Mouse (Mus musculus): ENCODE measurements around the gene Dnah1. TPM values are rescaled to one million over a fixed set of nuclear protein-coding genes. Genes with fewer than 3 reads are reported as not detected.

Dnah1 gene
- polyA plus RNA-seq, 1 experiment from 2014 or later: 4.9 TPM

DNA sequence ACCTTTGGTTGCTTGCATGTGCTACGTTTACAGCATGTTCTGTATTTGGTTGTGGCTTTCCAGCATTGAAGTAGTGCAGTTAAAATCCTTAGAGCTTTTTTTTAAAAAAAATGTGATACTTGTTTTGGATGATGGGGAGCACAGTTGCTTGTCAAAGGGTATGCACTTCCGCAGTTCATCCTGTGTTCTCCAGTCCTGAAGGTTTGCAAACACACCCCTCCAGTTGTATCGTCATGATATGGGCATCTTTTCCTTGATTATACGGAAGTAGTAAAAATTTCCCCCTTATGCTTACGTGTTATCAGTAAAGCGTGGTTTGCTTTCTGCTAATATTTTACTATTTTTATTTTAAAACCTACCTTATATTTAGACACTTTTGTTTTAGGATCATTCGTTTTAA is 13.7 kb upstream of the Dnah1 start:
- Histone ChIP-seq H3K4me2 (ENCODE audit: low read depth, low read length) (peak overlapping the region; percentile 86), H3K27me3 (ENCODE audit: control insufficient read depth, insufficient read depth, low read length) (no peaks in the 10 kb centered on the region), H3K9me3 (replicated peaks; ENCODE audit: control insufficient read depth, low read length) (no peaks in the 10 kb centered on the region), H3K4me1 (ENCODE audit: control insufficient read depth, insufficient read depth, low read length) (peaks cover 5% of the 10 kb centered on the region), H3K36me3 (ENCODE audit: control insufficient read depth, insufficient read depth, low read length) (no peaks in the 10 kb centered on the region), H3K9ac (ENCODE audit: low read length) (peak overlapping the region; percentile 94), H3K4me3 (replicated peaks; ENCODE audit: low read length) (peak overlapping the region; percentile 92), H3K27ac (ENCODE audit: low read length) (peak overlapping the region; percentile 97; the same call in 1 of the 2 replicates)
- WGBS: 23% methylated on average over 7 of the region's 7 CpGs
- ATAC-seq (ENCODE audit: insufficient read depth, low FRiP score): no peak

DNA sequence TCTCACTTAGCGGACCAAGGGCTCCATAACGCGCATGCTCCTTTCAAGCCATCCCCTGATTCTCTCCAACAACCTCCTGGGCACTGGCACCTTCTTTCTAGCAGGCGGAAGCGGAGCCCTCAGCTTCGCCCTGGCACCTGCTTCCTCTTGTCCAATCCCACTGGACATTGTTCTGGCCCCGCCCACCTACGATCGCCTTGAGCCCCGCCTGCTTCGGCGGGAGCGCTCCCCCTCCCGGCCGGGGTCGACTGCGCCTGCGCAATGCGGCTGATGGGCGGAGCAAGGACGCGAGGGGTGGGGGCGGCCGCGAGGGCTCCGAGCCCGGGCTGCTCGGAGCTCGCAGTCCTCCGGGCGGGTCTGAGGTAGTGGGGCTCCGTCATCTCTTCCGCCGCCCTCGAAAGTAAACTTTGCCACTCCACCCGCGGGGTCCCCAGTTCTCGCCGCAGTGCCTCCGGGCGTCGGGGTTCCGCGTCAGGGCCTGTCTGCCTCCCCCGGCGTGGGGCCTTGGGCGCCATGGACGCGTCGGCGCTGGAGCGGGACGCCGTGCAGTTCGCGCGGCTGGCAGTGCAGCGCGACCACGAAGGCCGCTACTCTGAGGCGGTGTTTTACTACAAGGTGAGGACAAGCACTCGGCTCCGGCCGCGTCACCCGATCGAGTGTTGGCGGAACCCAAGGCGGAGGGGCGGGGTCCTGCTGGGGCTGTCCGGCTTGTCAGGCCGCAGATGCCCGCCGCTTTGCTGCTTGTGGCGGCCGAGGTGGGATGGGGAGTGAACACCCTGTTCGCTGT is 12.9 kb upstream of the Dnah1 start, which contains the start of gene Capn7:
TSS of gene Capn7 (plus strand) at position 270 of the 787 bp plus-strand sequence.
- Histone ChIP-seq H3K4me1 (ENCODE audit: control insufficient read depth, insufficient read depth, low read length) (peaks cover 5% of the 10 kb centered on the region), H3K4me3 (replicated peaks; ENCODE audit: low read length) (peak within 1 kb of the TSS; percentile 92), H3K27me3 (ENCODE audit: control insufficient read depth, insufficient read depth, low read length) (no peaks in the 10 kb centered on the region), H3K4me2 (ENCODE audit: low read depth, low read length) (peak within 1 kb of the TSS; percentile 86), H3K36me3 (ENCODE audit: control insufficient read depth, insufficient read depth, low read length) (no peaks in the 10 kb centered on the region), H3K9me3 (replicated peaks; ENCODE audit: control insufficient read depth, low read length) (no peaks in the 10 kb centered on the region), H3K9ac (ENCODE audit: low read length) (peak within 1 kb of the TSS; percentile 94), H3K27ac (ENCODE audit: low read length) (peak within 1 kb of the TSS; percentile 97)
- WGBS: under 1% methylated on average over 78 of the region's 78 CpGs
- peak; percentile 98 for ATAC-seq (ENCODE audit: insufficient read depth, low FRiP score)

DNA sequence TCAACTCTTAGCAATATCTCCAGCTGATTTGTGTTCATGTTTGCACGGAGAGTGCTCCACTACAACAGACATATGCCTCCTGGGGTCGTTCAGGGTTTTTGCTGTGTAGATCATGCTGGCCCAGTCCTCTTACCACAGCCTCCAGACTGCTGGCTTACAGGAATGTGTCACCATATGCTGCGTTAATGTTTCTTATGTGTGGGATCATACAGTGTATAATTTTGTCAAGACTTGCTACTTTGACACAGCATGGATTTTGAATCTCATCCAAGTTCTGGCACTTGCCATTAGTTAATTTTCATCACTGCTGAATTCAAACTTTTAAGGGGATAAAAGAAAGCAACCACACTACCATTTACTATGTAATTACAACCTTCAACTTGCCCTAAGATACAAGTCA is 12.1 kb upstream of the Dnah1 start:
- ATAC-seq (ENCODE audit: insufficient read depth, low FRiP score): no peak
- Histone ChIP-seq H3K9me3 (replicated peaks; ENCODE audit: control insufficient read depth, low read length) (no peaks in the 10 kb centered on the region), H3K9ac (ENCODE audit: low read length) (no peak overlapping the region), H3K4me2 (ENCODE audit: low read depth, low read length) (peak overlapping the region; percentile 53), H3K36me3 (ENCODE audit: control insufficient read depth, insufficient read depth, low read length) (no peaks in the 10 kb centered on the region), H3K4me1 (ENCODE audit: control insufficient read depth, insufficient read depth, low read length) (peaks cover 5% of the 10 kb centered on the region), H3K27ac (ENCODE audit: low read length) (no peak overlapping the region), H3K4me3 (replicated peaks; ENCODE audit: low read length) (peak overlapping the region; percentile 92), H3K27me3 (ENCODE audit: control insufficient read depth, insufficient read depth, low read length) (no peaks in the 10 kb centered on the region)
- WGBS: 49% methylated on average over 3 of the region's 3 CpGs

DNA sequence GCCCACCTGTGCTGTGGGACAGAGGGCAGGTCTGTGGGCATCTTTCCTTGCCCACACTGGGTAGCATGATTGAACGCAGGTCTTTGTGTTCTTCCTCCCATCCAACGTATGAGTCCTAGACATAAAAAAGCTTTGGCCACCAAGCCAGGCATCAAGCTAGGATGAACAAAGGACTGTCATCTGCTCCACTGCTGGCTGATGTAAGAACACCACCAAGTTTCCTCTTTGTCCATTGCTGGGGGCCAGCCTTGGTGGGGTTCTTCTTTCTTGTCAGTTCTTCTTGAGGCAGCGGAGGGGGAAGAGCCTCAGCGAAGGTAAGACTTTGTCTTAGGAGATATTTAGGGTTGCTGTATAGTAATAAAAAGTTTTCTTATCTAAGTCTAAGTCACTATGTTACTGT is 7.3 kb upstream of the Dnah1 start:
- H3K27ac ChIP-seq (ENCODE audit: low read length): no peak overlapping the region
- H3K4me2 ChIP-seq (ENCODE audit: low read depth, low read length): no peak overlapping the region
- 77% methylated on average over 4 of the region's 4 CpGs for WGBS
- H3K36me3 ChIP-seq (ENCODE audit: control insufficient read depth, insufficient read depth, low read length): no peaks in the 10 kb centered on the region
- H3K27me3 ChIP-seq (ENCODE audit: control insufficient read depth, insufficient read depth, low read length): no peaks in the 10 kb centered on the region
- no peaks in the 10 kb centered on the region for H3K9me3 ChIP-seq (replicated peaks; ENCODE audit: control insufficient read depth, low read length)
- H3K9ac ChIP-seq (ENCODE audit: low read length): no peak overlapping the region
- no peaks in the 10 kb centered on the region for H3K4me1 ChIP-seq (ENCODE audit: control insufficient read depth, insufficient read depth, low read length)
- H3K4me3 ChIP-seq (replicated peaks; ENCODE audit: low read length): no peak overlapping the region
- no peak for ATAC-seq (ENCODE audit: insufficient read depth, low FRiP score)

DNA sequence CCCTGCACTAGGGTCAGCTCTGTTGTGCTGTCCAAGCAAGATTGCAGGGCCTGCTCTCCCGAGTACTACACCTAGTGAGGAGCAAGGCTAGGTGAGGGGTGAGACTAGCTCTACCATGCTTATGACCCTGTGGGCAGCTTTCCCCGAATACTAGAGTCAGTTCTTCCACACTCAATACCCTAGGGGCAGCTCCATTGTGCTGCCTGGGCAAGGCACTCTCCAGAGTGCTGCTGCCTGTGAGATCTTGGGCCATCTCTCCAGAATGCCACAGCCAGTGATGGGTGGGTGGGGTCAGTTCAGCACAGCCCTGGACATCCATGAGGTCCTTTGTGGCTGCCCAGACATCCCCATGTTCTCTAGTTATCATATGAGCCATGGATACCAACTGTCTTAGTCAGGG is 6.0 kb upstream of the Dnah1 start:
- H3K4me2 ChIP-seq (ENCODE audit: low read depth, low read length): no peak overlapping the region
- no peak overlapping the region for H3K4me3 ChIP-seq (replicated peaks; ENCODE audit: low read length)
- H3K9me3 ChIP-seq (replicated peaks; ENCODE audit: control insufficient read depth, low read length): no peaks in the 10 kb centered on the region
- no peaks in the 10 kb centered on the region for H3K36me3 ChIP-seq (ENCODE audit: control insufficient read depth, insufficient read depth, low read length)
- no peak overlapping the region for H3K9ac ChIP-seq (ENCODE audit: low read length)
- no peaks in the 10 kb centered on the region for H3K27me3 ChIP-seq (ENCODE audit: control insufficient read depth, insufficient read depth, low read length)
- H3K4me1 ChIP-seq (ENCODE audit: control insufficient read depth, insufficient read depth, low read length): no peaks in the 10 kb centered on the region
- WGBS: 41% methylated on average over 2 of the region's 2 CpGs
- ATAC-seq (ENCODE audit: insufficient read depth, low FRiP score): no peak
- H3K27ac ChIP-seq (ENCODE audit: low read length): no peak overlapping the region

DNA sequence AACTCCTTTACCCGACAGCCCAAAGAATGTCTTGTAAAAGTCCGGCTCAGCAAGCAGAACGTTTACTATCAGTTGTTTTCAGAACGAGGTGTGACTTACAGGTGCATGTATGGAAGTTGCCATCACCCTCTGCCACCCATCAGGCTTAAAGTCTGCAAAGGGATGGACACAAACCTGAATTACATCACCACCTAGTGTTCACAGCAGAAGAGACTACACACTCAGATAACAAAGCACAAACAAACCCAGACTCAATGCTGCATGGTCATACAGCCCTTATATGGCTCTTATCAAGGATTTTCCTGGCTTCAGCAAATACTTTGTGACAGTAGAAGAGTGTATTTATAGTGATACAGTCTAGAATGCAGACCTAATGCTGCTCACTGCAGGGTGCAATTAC is 4.0 kb upstream of the Dnah1 start:
- 69% methylated on average over 4 of the region's 4 CpGs for WGBS
- H3K4me1 ChIP-seq (ENCODE audit: control insufficient read depth, insufficient read depth, low read length): peaks cover 4% of the 10 kb centered on the region; the same call in 1 of the 2 replicates
- no peak for ATAC-seq (ENCODE audit: insufficient read depth, low FRiP score)

DNA sequence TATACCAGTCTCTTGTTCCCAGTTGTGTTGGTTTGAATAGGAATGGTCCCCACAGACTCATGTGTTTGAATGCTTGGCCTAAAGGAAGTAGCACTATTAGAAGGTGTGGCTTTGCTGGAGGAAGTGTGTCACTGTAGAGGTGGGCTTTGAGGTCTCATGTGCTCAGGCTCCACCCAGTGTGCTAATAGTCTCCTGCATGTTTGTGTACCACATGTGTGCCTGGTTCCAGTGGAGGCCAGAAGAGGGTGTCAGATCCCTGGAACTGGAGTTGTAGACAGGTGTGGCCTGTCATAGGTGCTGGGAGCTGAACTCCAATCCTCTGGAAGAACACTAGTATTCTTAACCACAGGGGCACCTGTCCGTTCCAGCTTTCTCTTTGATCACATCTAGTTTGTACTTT is 3.5 kb upstream of the Dnah1 start:
- 86% methylated on average over 1 of the region's 1 CpGs for WGBS
- Histone ChIP-seq H3K4me2 (ENCODE audit: low read depth, low read length) (no peak overlapping the region), H3K9me3 (replicated peaks; ENCODE audit: control insufficient read depth, low read length) (no peaks in the 10 kb centered on the region), H3K4me3 (replicated peaks; ENCODE audit: low read length) (no peak overlapping the region), H3K27ac (ENCODE audit: low read length) (no peak overlapping the region), H3K9ac (ENCODE audit: low read length) (no peak overlapping the region), H3K36me3 (ENCODE audit: control insufficient read depth, insufficient read depth, low read length) (no peaks in the 10 kb centered on the region), H3K27me3 (ENCODE audit: control insufficient read depth, insufficient read depth, low read length) (no peaks in the 10 kb centered on the region), H3K4me1 (ENCODE audit: control insufficient read depth, insufficient read depth, low read length) (peaks cover 4% of the 10 kb centered on the region; the same call in 1 of the 2 replicates)
- ATAC-seq (ENCODE audit: insufficient read depth, low FRiP score): no peak

More for the DNA sequence above, 4.0 kb upstream of the Dnah1 start:
- Histone ChIP-seq H3K36me3 (ENCODE audit: control insufficient read depth, insufficient read depth, low read length) (no peaks in the 10 kb centered on the region), H3K27me3 (ENCODE audit: control insufficient read depth, insufficient read depth, low read length) (no peaks in the 10 kb centered on the region), H3K27ac (ENCODE audit: low read length) (no peak overlapping the region), H3K9ac (ENCODE audit: low read length) (no peak overlapping the region), H3K4me3 (replicated peaks; ENCODE audit: low read length) (no peak overlapping the region), H3K4me2 (ENCODE audit: low read depth, low read length) (no peak overlapping the region), H3K9me3 (replicated peaks; ENCODE audit: control insufficient read depth, low read length) (no peaks in the 10 kb centered on the region)

DNA sequence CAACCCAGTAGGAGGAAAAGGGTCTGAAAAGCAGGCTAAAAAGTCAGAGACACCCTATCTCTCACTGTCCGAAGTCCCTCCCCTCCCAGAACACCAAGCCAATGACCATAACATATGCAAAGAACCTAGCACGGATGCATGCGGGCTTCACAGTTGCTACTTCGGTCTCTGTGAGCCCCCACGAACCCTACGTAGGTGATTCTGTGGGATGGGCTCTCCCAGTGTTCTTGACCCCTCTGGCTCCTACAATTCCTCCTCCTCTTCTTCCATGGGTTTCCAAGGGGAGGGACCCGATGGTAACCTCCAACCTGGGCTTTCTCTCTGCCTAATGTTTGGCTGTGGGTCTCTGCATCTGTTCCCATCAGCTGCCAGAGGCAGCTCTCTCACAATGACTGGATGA is 3.1 kb upstream of the Dnah1 start:
- H3K36me3 ChIP-seq (ENCODE audit: control insufficient read depth, insufficient read depth, low read length): no peaks in the 10 kb centered on the region
- WGBS: 75% methylated on average over 7 of the region's 7 CpGs
- no peaks in the 10 kb centered on the region for H3K9me3 ChIP-seq (replicated peaks; ENCODE audit: control insufficient read depth, low read length)
- no peak overlapping the region for H3K9ac ChIP-seq (ENCODE audit: low read length)
- peaks cover 4% of the 10 kb centered on the region; the same call in 1 of the 2 replicates for H3K4me1 ChIP-seq (ENCODE audit: control insufficient read depth, insufficient read depth, low read length)
- no peak overlapping the region for H3K4me2 ChIP-seq (ENCODE audit: low read depth, low read length)
- ATAC-seq (ENCODE audit: insufficient read depth, low FRiP score): no peak
- H3K4me3 ChIP-seq (replicated peaks; ENCODE audit: low read length): no peak overlapping the region
- no peak overlapping the region for H3K27ac ChIP-seq (ENCODE audit: low read length)
- H3K27me3 ChIP-seq (ENCODE audit: control insufficient read depth, insufficient read depth, low read length): no peaks in the 10 kb centered on the region

DNA sequence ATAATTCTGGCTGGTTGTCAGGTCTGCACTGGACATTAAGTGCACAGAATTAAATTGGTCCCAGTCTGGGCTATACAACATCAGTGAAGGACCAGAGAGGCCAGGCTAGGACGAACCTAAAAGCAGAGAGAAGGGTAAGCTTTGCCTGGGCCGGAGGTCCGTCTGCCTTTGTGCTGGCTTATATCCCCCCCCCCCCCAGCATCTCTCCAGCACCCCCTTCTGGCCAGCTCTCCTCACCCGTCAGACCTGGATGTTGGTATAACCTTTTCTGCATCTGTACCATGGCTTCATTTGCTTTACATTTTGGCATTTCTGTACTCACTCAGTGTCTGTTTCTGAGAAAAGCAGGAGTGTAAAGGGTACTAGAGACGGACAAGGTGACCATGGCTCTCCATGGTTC is 1.9 kb upstream of the Dnah1 start:
- 43% methylated on average over 5 of the region's 5 CpGs for WGBS
- no peak for ATAC-seq (ENCODE audit: insufficient read depth, low FRiP score)
- no peak overlapping the region for H3K4me2 ChIP-seq (ENCODE audit: low read depth, low read length)
- no peaks in the 10 kb centered on the region for H3K36me3 ChIP-seq (ENCODE audit: control insufficient read depth, insufficient read depth, low read length)
- H3K27me3 ChIP-seq (ENCODE audit: control insufficient read depth, insufficient read depth, low read length): no peaks in the 10 kb centered on the region
- H3K9ac ChIP-seq (ENCODE audit: low read length): no peak overlapping the region
- H3K9me3 ChIP-seq (replicated peaks; ENCODE audit: control insufficient read depth, low read length): no peaks in the 10 kb centered on the region
- H3K27ac ChIP-seq (ENCODE audit: low read length): no peak overlapping the region
- peaks cover 4% of the 10 kb centered on the region; the same call in 1 of the 2 replicates for H3K4me1 ChIP-seq (ENCODE audit: control insufficient read depth, insufficient read depth, low read length)
- H3K4me3 ChIP-seq (replicated peaks; ENCODE audit: low read length): no peak overlapping the region

Data from stomach, embryonic 16.5 days (tissue).